In genomic region chr2:129256006-129256405, GRCm38 (mm10) we compare ENCODE assay signal across 26 mouse cellular contexts. TPM values are rescaled to one million over a fixed set of nuclear protein-coding genes. Genes with fewer than 3 reads are reported as not detected.
A peak's percentile ranks its signal among the peaks of the same experiment; 100 is the strongest.
DNase-seq lines count a peak whose midpoint lies in the region; ATAC-seq and TF ChIP-seq lines count a peak whose summit lies in the region.
"Had no signal": no experiment of that assay in that cellular context is flagged by ENCODE, and none has a peak within 500 bp of the region (broad histone marks: within the 10 kb centered on the region; RNA-seq: fewer than 3 reads in every experiment).

No protein-coding gene starts in this region.

- no peak for ATAC-seq in liver, embryonic 13.5 days (ENCODE audit: low read depth)
- ATAC-seq in liver, postnatal 0 days = no peak
- ATAC-seq in liver, embryonic 16.5 days (ENCODE audit: low read depth) = no peak
- ATAC-seq: forebrain, embryonic 13.5 days; Patski had no signal

- peak overlapping the region; percentile 26; the same call in 1 of the 2 replicates for H3K9ac ChIP-seq in liver, embryonic 13.5 days
- H3K9ac ChIP-seq in liver, postnatal 0 days (replicated peaks) = no peak overlapping the region
- peak overlapping the region; percentile 22; the same call in 1 of the 2 replicates for H3K9ac ChIP-seq in liver, embryonic 16.5 days (ENCODE audit: low read depth, low read length)
- H3K9ac ChIP-seq: forebrain, embryonic 13.5 days; hindbrain, embryonic 13.5 days; kidney, embryonic 15.5 days; neural tube, embryonic 15.5 days had no signal

- peaks cover 37% of the 10 kb centered on the region for H3K4me1 ChIP-seq in liver, embryonic 13.5 days (replicated peaks)
- 0 out of 2 replicates have a peak, but pooled peaks cover 6% of the 10 kb centered on the region for H3K4me1 ChIP-seq in liver, postnatal 0 days (ENCODE audit: insufficient read depth)
- peaks cover 16% of the 10 kb centered on the region for H3K4me1 ChIP-seq in liver, embryonic 16.5 days (ENCODE audit: control insufficient read depth, low read depth, low read length)
- H3K4me1 ChIP-seq: forebrain, embryonic 13.5 days; kidney, embryonic 15.5 days had no signal

- TF ChIP-seq EP300 in liver, postnatal 0 days (IDR thresholded peaks at IDR 0.05; ENCODE audit: low read depth) = no peak

- H3K27me3 ChIP-seq in liver, embryonic 13.5 days = 0 out of 2 replicates have a peak, but pooled peaks cover 6% of the 10 kb centered on the region
- H3K27me3 ChIP-seq in liver, postnatal 0 days (ENCODE audit: insufficient read depth, low read length) = no peaks in the 10 kb centered on the region
- no peaks in the 10 kb centered on the region for H3K27me3 ChIP-seq in liver, embryonic 16.5 days (ENCODE audit: control insufficient read depth, insufficient read depth, low read depth, low read length)
- H3K27me3 ChIP-seq: forebrain, embryonic 13.5 days; hindbrain, embryonic 13.5 days; kidney, embryonic 15.5 days; Patski had no signal

- TF ChIP-seq CTCF in liver, postnatal 0 days (IDR thresholded peaks at IDR 0.05; ENCODE audit: low read depth) = no peak

- no peak overlapping the region for H3K4me2 ChIP-seq in liver, embryonic 13.5 days
- no peak overlapping the region for H3K4me2 ChIP-seq in liver, postnatal 0 days (ENCODE audit: low read depth, low read length)
- no peak overlapping the region for H3K4me2 ChIP-seq in liver, embryonic 16.5 days (ENCODE audit: low read depth, low read length)
- H3K4me2 ChIP-seq: forebrain, embryonic 13.5 days; hindbrain, embryonic 13.5 days; kidney, embryonic 15.5 days; neural tube, embryonic 15.5 days had no signal

- no peak overlapping the region for H3K4me3 ChIP-seq in liver, embryonic 13.5 days (replicated peaks)
- no peak overlapping the region for H3K4me3 ChIP-seq in liver, postnatal 0 days (ENCODE audit: low read depth, low read length)
- no peak overlapping the region for H3K4me3 ChIP-seq in liver, embryonic 16.5 days (ENCODE audit: low read depth, low read length)
- H3K4me3 ChIP-seq: forebrain, embryonic 13.5 days; hindbrain, embryonic 13.5 days; kidney, embryonic 15.5 days; neural tube, embryonic 15.5 days had no signal

- H3K27ac ChIP-seq in liver, embryonic 13.5 days = peak overlapping the region; percentile 50
- no peak overlapping the region for H3K27ac ChIP-seq in liver, postnatal 0 days (ENCODE audit: low read depth)
- H3K27ac ChIP-seq in liver, embryonic 16.5 days (ENCODE audit: low read length) = no peak overlapping the region
- H3K27ac ChIP-seq: forebrain, embryonic 13.5 days; hindbrain, embryonic 13.5 days; kidney, embryonic 15.5 days; macrophage; neural tube, embryonic 15.5 days had no signal

- whole genome bisulfite sequencing in liver, embryonic 13.5 days (ENCODE audit: insufficient replicate concordance) = 79% methylated on average over 4 of the region's 4 CpGs
- 72% methylated on average over 4 of the region's 4 CpGs for WGBS in liver, postnatal 0 days (ENCODE audit: insufficient replicate concordance)
- WGBS in liver, embryonic 16.5 days (ENCODE audit: insufficient replicate concordance) = 64% methylated on average over 4 of the region's 4 CpGs

- no peak for DNase-seq in liver, embryonic 13.5 days
- DNase-seq in liver, postnatal 0 days = no peak
- DNase-seq in spleen, postnatal 36 days (ENCODE audit: low spot score in 2 of 2) = peak; percentile 69 to 72
- DNase-seq in spleen, adult 12 weeks (ENCODE audit: low spot score) = no peak
- DNase-seq in right cerebral cortex, postnatal 25 days = no peak
- DNase-seq: adrenal gland, postnatal 10 days; cerebellum, adult 8-10 months; cerebellum, postnatal 25 days; gastrocnemius, postnatal 10 days; heart, postnatal 4 days; kidney, adult 11 months; kidney, postnatal 25 days; left cerebral cortex, postnatal 4 days; lung, adult 2 months; lung, postnatal 10 days; midbrain, embryonic 14.5 days; right cerebral cortex, postnatal 4 days had no signal

- no peaks in the 10 kb centered on the region for H3K36me3 ChIP-seq in liver, embryonic 13.5 days
- no peaks in the 10 kb centered on the region for H3K36me3 ChIP-seq in liver, postnatal 0 days (replicated peaks; ENCODE audit: insufficient read depth, low read length)
- H3K36me3 ChIP-seq in liver, embryonic 16.5 days (ENCODE audit: control insufficient read depth, insufficient read depth) = no peaks in the 10 kb centered on the region
- H3K36me3 ChIP-seq: hindbrain, embryonic 13.5 days; kidney, embryonic 15.5 days; neural tube, embryonic 15.5 days had no signal

- H3K9me3 ChIP-seq in liver, embryonic 13.5 days (replicated peaks) = no peaks in the 10 kb centered on the region
- H3K9me3 ChIP-seq in liver, postnatal 0 days (ENCODE audit: low read length) = no peaks in the 10 kb centered on the region
- H3K9me3 ChIP-seq in liver, embryonic 16.5 days (replicated peaks; ENCODE audit: control insufficient read depth, low read length) = no peaks in the 10 kb centered on the region
- H3K9me3 ChIP-seq: forebrain, embryonic 13.5 days; hindbrain, embryonic 13.5 days; kidney, embryonic 15.5 days; neural tube, embryonic 15.5 days had no signal

RNA-seq across cellular contexts. Expression of gene Ckap2l, which starts 41.0 kb away (rescaled TPM):
- polyA plus RNA-seq in liver, embryonic 13.5 days (2015; fragmentation: Nextera tagmentation; extraction: Ambion mirVana) = 22.5 and 36.2 TPM in 2 replicates
- polyA plus RNA-seq in liver, postnatal 0 days (2015; fragmentation: Nextera tagmentation; extraction: Ambion mirVana) = 12.3 and 13.2 TPM in 2 replicates
- polyA plus RNA-seq in liver, embryonic 16.5 days (2015; fragmentation: Nextera tagmentation; extraction: Ambion mirVana) = 24.6 and 27.2 TPM in 2 replicates

RNA-seq across cellular contexts. Expression of gene Il1a, which starts 53.8 kb away (rescaled TPM):
- 3.7 and 5.5 TPM in 2 replicates for polyA plus RNA-seq in liver, embryonic 13.5 days (2015; fragmentation: Nextera tagmentation; extraction: Ambion mirVana)
- 4.8 and 6.3 TPM in 2 replicates for polyA plus RNA-seq in liver, postnatal 0 days (2015; fragmentation: Nextera tagmentation; extraction: Ambion mirVana)
- polyA plus RNA-seq in liver, embryonic 16.5 days (2015; fragmentation: Nextera tagmentation; extraction: Ambion mirVana) = 3.7 and 4.2 TPM in 2 replicates
- polyA plus RNA-seq: embryonic facial prominence, embryonic 11.5 days; stomach, embryonic 14.5 days had no signal

RNA-seq across cellular contexts. Expression of gene Slc20a1, which starts 57.4 kb away (rescaled TPM):
- polyA plus RNA-seq in liver, embryonic 13.5 days (2015; fragmentation: Nextera tagmentation; extraction: Ambion mirVana) = 48.6 and 55.8 TPM in 2 replicates
- 20.2 and 24.9 TPM in 2 replicates for polyA plus RNA-seq in liver, postnatal 0 days (2015; fragmentation: Nextera tagmentation; extraction: Ambion mirVana)
- polyA plus RNA-seq in liver, embryonic 16.5 days (2015; fragmentation: Nextera tagmentation; extraction: Ambion mirVana) = 39.4 and 39.6 TPM in 2 replicates

Comparison
In these comparisons a context has a peak if more than half of its experiments do, and no peak if none do; other contexts are left out.
1. DNase-seq: peak in spleen, postnatal 36 days (2 of 2); none in liver, embryonic 13.5 days (single experiment), liver, postnatal 0 days (single experiment), spleen, adult 12 weeks (single experiment) and right cerebral cortex, postnatal 25 days (single experiment).